Mouse (Mus musculus): Measurements from ENCODE around the gene Fam71e2. TPM values are rescaled to one million over a fixed set of nuclear protein-coding genes. Genes with fewer than 3 reads are reported as not detected.

Gene Fam71e2
- total and polyA plus RNA-seq, 3 experiments: not detected

DNA sequence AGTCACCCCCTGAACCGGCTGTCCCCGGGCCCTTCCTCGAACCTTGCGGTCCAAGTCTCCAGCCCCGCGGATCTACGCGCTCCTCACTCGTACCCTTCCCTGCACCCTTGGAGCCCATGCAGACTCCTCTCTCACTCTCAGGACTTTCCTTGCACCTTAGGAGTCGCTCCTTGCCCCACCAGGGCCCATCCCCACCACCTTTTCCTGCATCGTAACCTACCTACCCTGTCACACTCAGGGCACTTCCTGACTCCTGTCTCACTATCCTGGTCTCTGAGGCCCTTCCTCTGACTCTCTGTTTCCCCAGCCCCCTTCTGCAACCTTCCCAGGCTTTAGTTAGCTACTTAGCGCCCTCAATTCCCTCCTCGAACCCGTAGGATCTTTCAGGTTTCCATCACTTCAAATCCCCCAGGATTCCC is 30.8 kb downstream of the Fam71e2 start:
- H3K79me2 ChIP-seq (ENCODE audit: control insufficient read depth, insufficient read depth, low read length, poor library complexity): no peaks in the 10 kb centered on the region; the same call in 1 of the 2 replicates
- peak; percentile 62 for DNase-seq (ENCODE audit: low read depth, low spot score)
- TF ChIP-seq CHD1 (IDR thresholded peaks at IDR 0.05; ENCODE audit: low read depth, low read length) (peak; percentile 73; the same call in 1 of the 2 replicates), ZNF384 (IDR thresholded peaks at IDR 0.05; ENCODE audit: low read depth, low read length) (no peak)

GRCm38 (mm10) chr7:4739544-4740275 is 31.4 kb downstream of the Fam71e2 start, which contains the start of gene Kmt5c:
TSS of gene Kmt5c (plus strand) at chr7:4740115.
- peaks cover 2 to 10% of the 10 kb centered on the region in 2 experiments for H3K4me1 ChIP-seq (ENCODE audit: control insufficient read depth in 1 of 2, insufficient read depth in 2 of 2, low read length in 2 of 2)
- peak within 1 kb of the TSS; percentile 61 for H3K27ac ChIP-seq (ENCODE audit: control insufficient read depth, low read depth, low read length)
- no peaks in the 10 kb centered on the region for H3K27me3 ChIP-seq (ENCODE audit: control insufficient read depth in 1 of 2, insufficient read depth in 2 of 2, low read length in 2 of 2)
- peaks cover 0 to 4% of the 10 kb centered on the region in 2 experiments; a peak in 2 of 4 replicates for H3K36me3 ChIP-seq (ENCODE audit: control insufficient read depth in 1 of 2, insufficient read depth in 2 of 2, low read length in 2 of 2)
- H3K4me3 ChIP-seq (ENCODE audit: control insufficient read depth in 1 of 2, insufficient read depth in 1 of 2, low read depth in 2 of 2, low read length in 2 of 2): peak within 1 kb of the TSS; percentile 58 to 74
- DNase-seq (ENCODE audit: low read depth, low spot score): peak; percentile 99
- no peaks in the 10 kb centered on the region for H3K9me3 ChIP-seq (replicated peaks; ENCODE audit: insufficient read depth, low read length)
- H3K79me2 ChIP-seq (ENCODE audit: control insufficient read depth, insufficient read depth, low read length, poor library complexity): no peaks in the 10 kb centered on the region; the same call in 1 of the 2 replicates
- peak within 1 kb of the TSS; percentile 82 for H3K9ac ChIP-seq (ENCODE audit: control insufficient read depth, low read depth, low read length, poor library complexity, severe bottlenecking)
- no peak for TF ChIP-seq EP300 (IDR thresholded peaks at IDR 0.05; ENCODE audit: low read depth in 1 of 2, low read length in 2 of 2)
- no peak for TF ChIP-seq E2F4 (IDR thresholded peaks at IDR 0.05; ENCODE audit: borderline replicate concordance, low read depth, low read length)
- TF ChIP-seq RAD21 (IDR thresholded peaks at IDR 0.05; ENCODE audit: low read depth, low read length): no peak
- peak; percentile 57; the same call in 1 of the 2 replicates for TF ChIP-seq POLR2AphosphoS2 (IDR thresholded peaks at IDR 0.05; ENCODE audit: low read length)
- no peak for TF ChIP-seq BHLHE40 (IDR thresholded peaks at IDR 0.05; ENCODE audit: borderline replicate concordance, low read depth, low read length)
- no peak for TF ChIP-seq ZMIZ1 (IDR thresholded peaks at IDR 0.05; ENCODE audit: low read depth, low read length)
- TF ChIP-seq JUND (IDR thresholded peaks at IDR 0.05; ENCODE audit: low read depth, low read length): no peak
- no peak for TF ChIP-seq TCF12 (IDR thresholded peaks at IDR 0.05; ENCODE audit: low read depth, low read length)
- TF ChIP-seq HCFC1 (IDR thresholded peaks at IDR 0.05; ENCODE audit: low read depth, low read length): peak; percentile 70
- TF ChIP-seq GABPA (IDR thresholded peaks at IDR 0.05; ENCODE audit: low read depth, low read length): no peak
- TF ChIP-seq CHD1 (IDR thresholded peaks at IDR 0.05; ENCODE audit: low read depth, low read length): no peak
- TF ChIP-seq MEF2A (IDR thresholded peaks at IDR 0.05; ENCODE audit: extremely low read depth, insufficient replicate concordance, low read depth, low read length, poor library complexity, severe bottlenecking): no peak
- no peak for TF ChIP-seq USF2 (IDR thresholded peaks at IDR 0.05; ENCODE audit: borderline replicate concordance in 1 of 2, insufficient read depth in 1 of 2, low read depth in 1 of 2, low read length in 2 of 2)
- TF ChIP-seq SMC3 (IDR thresholded peaks at IDR 0.05; ENCODE audit: low read depth, low read length): no peak
- TF ChIP-seq POLR2AphosphoS5 (IDR thresholded peaks at IDR 0.05; ENCODE audit: borderline replicate concordance, low read depth, low read length): no peak
- no peak for TF ChIP-seq ZKSCAN1 (IDR thresholded peaks at IDR 0.05; ENCODE audit: low read depth, low read length)
- peak; percentile 73; the same call in 1 of the 2 replicates for TF ChIP-seq NELFE (IDR thresholded peaks at IDR 0.05; ENCODE audit: low read depth, low read length)
- TF ChIP-seq RCOR1 (IDR thresholded peaks at IDR 0.05; ENCODE audit: low read depth, low read length): no peak
- no peak for TF ChIP-seq ZNF384 (IDR thresholded peaks at IDR 0.05; ENCODE audit: low read depth, low read length)
- TF ChIP-seq ELF1 (IDR thresholded peaks at IDR 0.05; ENCODE audit: low read depth, low read length): peak; percentile 58
- TF ChIP-seq GATA1 (IDR thresholded peaks at IDR 0.05; ENCODE audit: low read depth, low read length): no peak
- TF ChIP-seq MAFK (IDR thresholded peaks at IDR 0.05; ENCODE audit: borderline replicate concordance, low read depth, low read length): no peak
- no peak for TF ChIP-seq MAZ (IDR thresholded peaks at IDR 0.05; ENCODE audit: low read depth, low read length)
- no peak for TF ChIP-seq MYC (IDR thresholded peaks at IDR 0.05; ENCODE audit: low read depth, low read length)
- peak; percentile 80 for TF ChIP-seq MXI1 (IDR thresholded peaks at IDR 0.05; ENCODE audit: low read depth, low read length)
- TF ChIP-seq TBP (IDR thresholded peaks at IDR 0.05; ENCODE audit: low read depth, low read length): peak; percentile 95
- TF ChIP-seq USF1 (IDR thresholded peaks at IDR 0.05; ENCODE audit: low read depth, low read length): no peak
- TF ChIP-seq MAX (IDR thresholded peaks at IDR 0.05; ENCODE audit: low read length): no peak; the same call in 1 of the 2 replicates
- TF ChIP-seq NRF1 (IDR thresholded peaks at IDR 0.05; ENCODE audit: insufficient read depth, low read depth, low read length, poor library complexity, severe bottlenecking): peak; percentile 18; the same call in 1 of the 2 replicates

More for the DNA sequence above, 30.8 kb downstream of the Fam71e2 start:
- Histone ChIP-seq H3K27ac (ENCODE audit: control insufficient read depth, low read depth, low read length) (peak overlapping the region; percentile 61), H3K9ac (ENCODE audit: control insufficient read depth, low read depth, low read length, poor library complexity, severe bottlenecking) (peak overlapping the region; percentile 82), H3K27me3 (ENCODE audit: control insufficient read depth in 1 of 2, insufficient read depth in 2 of 2, low read length in 2 of 2) (no peaks in the 10 kb centered on the region), H3K36me3 (ENCODE audit: control insufficient read depth in 1 of 2, insufficient read depth in 2 of 2, low read length in 2 of 2) (peaks cover 0 to 4% of the 10 kb centered on the region in 2 experiments; a peak in 2 of 4 replicates), H3K4me3 (ENCODE audit: control insufficient read depth in 1 of 2, insufficient read depth in 1 of 2, low read depth in 2 of 2, low read length in 2 of 2) (peak overlapping the region; percentile 58 to 74), H3K4me1 (ENCODE audit: control insufficient read depth in 1 of 2, insufficient read depth in 2 of 2, low read length in 2 of 2) (peaks cover 2 to 10% of the 10 kb centered on the region in 2 experiments), H3K9me3 (replicated peaks; ENCODE audit: insufficient read depth, low read length) (no peaks in the 10 kb centered on the region)
